Mouse (Mus musculus) layer of hippocampus, adult 8-10 months (tissue): ENCODE data around the gene Kcna7. TPM values are rescaled to one million over a fixed set of nuclear protein-coding genes. Genes with fewer than 3 reads are reported as not detected.
A peak's percentile ranks its signal among the peaks of the same experiment; 100 is the strongest.
"Not testable (repeated sequence)": the region's sequence is repeated elsewhere in the genome, so short reads cannot be mapped to it uniquely, and the experiment has no call there.

ENCODE experiments used
- DNase-seq, 2 experiments: peaks; one replicate each; pipeline ENCODE4 v3.0.0; 2022; ENCODE audit warnings: low spot score in 2 of 2
- total RNA-seq, 4 experiments: library from RNA; stranded (reverse); gene quantifications; 2 replicates each; pipeline ENCODE4 v1.2.4; 2022

Kcna7 gene
- total RNA-seq, 4 experiments from 2014 or later: 0.14 TPM; not detected in 3

DNA sequence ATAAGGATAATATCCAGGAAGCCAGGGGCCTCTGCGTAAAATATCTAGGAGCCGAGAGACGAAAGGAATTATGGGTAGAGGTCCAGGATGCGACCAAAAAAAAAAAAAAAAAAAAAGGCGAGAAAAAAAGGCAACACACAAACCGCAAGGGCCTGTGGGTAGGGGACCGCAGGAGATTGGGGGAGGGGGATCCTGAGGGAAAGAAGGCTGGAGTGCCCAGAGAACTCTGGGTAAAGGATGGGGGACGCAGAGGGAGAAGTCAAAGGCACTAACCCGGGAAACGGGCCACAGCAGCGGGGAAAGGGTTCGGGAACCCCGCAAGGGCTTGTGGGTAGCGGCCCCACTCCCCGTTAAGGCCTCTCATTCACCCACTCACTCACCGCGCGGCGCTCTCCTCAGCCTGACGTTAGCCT lies 10.3 kb upstream of the Kcna7 start:
- DNase-seq: no peak

DNA sequence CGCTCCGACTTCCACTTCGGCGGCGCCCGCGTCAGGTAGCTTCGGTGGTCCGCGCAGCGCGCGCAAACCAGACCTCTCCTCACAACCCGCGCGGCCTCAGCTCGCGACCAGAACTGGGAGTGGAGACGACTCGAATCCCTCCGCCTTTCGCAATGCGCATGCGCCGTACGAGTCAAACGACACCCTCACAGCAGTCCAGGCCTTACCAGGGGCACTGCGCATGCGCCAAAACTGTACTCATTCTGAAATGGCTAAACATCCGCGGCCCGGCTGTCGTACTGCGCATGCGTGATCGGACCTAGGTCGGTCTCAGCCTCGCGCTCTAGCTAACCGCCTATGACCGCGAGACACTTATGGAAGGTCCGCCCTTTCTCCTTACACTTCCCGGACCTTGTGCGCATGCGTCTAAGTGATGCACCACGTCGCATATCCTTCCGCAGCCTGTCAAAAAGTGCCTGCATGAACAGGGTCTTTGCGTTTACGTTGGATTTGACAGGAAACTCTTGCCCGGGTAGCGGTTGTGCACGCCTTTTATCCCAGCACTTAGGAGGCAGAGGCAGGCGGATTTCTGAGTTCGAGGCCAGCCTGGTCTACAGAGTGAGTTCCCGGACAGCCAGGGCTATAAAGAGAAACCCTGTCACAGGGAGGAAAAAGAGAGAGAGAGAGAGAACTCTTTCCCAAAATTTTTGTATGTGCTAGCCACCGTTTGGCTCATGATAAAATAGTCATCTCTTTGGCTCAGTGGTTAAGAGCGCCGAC lies 9.7 kb upstream of the Kcna7 start, which contains the start of gene Snrnp70:
TSS of gene Snrnp70 (minus strand) at position 165 of the 759 bp plus-strand sequence.
- DNase-seq: peak; percentile 100

DNA sequence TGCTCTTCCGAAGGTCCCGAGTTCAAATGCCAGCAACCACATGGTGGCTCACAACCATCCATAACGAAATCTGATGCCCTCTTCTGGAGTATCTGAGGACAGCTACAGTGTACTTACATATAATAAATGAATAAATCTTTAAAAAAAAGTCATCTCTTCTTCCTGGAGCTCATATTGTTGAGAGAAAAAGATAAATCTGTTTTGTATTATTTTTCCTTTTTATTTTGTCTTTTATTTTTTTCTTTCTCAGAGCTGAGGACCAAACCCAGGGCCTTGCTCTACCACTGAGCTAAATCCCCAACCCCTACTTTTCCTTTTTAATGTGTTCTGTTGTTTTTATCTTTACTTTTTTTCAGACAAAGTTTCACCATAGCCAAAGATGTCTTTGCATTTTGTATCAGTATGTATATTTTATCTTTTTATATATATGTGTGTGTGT lies 9.1 kb upstream of the Kcna7 start:
- not testable (repeated sequence) for DNase-seq

DNA sequence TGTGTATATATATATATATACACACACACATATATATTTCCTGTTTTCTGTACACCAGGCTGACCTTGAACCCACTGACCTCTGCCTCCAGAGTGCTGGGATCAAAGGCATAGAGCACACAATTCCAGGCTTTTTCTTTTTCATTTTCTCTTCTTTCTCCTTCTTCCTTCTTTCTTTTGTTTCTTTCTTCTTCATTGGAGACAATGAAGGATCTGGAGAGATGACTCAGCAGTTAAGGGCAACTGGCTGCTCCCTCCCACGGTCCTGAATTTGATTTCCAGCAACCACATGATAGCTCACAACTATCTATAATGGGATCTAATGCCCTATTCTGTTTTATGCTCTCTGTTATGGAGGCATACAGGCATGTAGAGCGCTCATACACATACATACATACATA lies 8.7 kb upstream of the Kcna7 start:
- DNase-seq: no peak

DNA sequence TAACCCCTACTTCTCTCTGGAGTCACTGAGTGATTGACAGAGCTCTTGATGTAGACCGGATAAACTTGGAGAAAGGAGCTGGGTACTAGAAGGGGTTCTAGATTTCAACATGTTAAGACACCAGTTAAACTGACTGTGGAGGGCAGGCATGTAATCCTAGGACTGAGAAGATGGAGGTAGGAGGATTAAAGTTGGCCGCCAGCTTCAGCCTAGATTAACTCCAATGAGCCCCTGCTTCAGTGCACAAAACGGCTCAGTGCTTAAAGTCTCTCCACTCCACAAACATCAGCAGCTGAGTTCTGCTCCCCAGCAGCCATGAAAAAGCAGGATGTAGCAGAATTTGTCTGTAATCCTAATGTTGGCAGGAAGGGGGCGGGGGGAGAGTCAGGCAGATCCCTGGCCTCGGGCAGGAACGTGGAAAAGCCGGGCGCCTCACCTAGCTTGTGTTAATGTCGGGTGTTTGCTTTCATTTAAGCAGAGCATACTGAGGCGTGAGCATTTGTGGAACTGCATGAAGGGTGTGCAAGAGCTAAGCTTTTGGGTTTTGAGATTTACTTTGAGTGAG lies 3.9 kb upstream of the Kcna7 start:
- no peak for DNase-seq

DNA sequence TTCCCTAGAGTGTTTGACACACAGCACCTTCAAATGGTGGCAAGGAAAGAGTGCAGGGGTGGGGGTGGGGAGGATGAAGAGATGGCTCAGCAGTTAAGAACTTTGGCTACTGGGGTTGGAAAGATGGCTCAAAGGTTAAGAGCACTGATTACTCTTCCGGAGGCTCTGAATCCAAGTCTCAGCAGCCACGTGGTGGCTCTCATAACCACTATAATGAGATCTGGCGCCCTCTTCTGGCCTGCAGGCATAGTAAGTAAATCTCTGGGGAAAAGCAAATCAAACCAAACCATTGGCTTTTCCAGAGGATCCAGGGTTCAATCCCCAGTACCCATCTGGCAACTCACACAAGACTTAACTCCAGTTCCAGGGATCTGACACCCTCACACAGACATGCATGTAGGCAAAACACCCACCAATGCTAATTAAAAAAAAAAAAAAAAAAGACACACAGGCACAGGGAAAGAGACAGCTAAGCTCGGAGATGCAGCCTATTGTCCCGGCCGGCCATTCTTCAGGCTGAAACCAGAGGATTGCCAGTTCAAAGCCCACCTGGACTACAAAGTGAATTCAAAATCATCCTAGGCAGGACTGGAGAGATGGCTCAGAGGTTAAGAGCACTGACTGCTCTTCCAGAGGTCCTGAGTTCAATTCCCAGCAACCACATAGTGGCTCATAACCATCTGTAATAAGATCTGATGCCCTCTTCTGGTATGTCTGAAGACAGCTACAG lies 1.8 kb upstream of the Kcna7 start:
- peak in 1 of 2 experiments; percentile 33 for DNase-seq

DNA sequence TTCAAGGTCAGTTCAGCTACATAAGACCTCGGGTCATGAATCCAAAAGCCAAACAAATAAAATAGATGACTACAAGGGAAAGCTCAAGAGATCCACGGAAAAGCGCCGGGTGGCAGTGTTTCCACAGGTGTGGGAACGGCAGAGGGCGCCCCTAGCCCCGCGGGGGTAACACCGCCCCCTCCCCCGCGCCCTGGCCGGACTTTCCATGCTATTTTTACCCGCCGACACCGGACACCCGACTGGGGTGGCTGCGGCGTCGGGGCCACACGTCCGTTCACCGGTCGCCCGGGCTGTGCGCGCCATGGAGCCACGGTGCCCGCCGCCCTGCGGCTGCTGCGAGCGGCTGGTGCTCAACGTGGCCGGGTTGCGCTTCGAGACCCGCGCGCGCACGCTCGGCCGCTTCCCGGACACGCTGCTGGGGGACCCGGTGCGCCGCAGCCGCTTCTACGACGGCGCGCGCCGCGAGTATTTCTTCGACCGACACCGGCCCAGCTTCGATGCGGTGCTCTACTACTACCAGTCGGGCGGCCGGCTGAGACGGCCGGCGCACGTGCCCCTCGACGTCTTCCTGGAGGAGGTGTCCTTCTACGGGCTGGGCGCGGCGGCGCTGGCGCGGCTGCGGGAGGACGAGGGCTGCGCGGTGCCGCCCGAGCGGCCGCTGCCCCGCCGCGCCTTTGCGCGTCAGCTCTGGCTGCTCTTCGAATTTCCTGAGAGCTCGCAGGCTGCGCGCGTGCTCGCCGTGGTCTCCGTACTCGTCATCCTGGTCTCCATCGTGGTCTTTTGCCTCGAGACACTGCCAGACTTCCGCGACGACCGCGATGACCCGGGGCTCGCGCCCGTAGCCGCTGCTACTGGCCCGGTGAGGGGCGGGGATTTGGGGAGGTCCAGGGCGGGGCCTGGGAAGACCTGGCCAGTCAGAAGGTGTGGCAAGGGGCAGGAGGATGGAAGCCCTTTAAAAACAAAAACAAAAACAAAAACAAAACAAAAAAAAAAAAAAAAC lies 1.0 kb downstream of the Kcna7 start:
- DNase-seq: no peak

DNA sequence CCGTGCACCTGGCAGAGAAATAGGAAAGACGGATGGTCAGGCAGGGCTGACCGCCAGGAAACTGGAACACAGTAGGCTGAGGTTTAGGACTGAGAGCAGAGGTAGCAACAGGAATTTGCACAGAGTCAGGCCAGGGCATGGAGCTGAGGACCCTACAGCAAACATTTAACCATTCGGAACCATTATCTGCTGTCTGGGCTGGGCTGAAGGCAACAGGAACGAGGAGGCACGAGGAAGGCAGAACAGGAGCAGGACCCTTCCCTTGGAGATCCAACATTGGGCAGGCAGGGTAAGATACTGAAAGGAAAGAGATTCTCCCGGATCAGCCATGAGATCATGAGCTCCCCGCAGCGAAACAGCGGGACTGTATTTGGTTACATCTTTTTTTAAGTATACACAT lies 2.4 kb downstream of the Kcna7 start:
- DNase-seq: no peak

DNA sequence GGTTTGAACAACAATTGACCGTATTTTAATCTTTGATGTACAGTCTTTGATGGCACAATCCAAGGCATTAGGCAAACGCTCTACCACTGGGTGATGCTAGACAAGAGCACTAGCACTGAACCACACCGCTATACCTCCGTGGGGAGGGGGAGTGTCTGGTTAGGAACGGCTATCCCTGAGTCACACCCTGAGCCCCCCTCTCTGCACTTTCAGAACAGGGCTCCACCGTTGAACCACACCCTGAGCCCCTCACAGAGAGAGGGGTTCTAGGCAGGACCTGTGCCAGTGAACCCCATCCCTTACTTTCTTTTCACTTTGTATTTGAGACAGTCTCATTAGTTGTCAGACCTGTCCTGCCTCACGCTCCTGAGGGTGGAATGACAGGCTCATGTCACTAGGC lies 2.9 kb downstream of the Kcna7 start:
- DNase-seq: no peak

DNA sequence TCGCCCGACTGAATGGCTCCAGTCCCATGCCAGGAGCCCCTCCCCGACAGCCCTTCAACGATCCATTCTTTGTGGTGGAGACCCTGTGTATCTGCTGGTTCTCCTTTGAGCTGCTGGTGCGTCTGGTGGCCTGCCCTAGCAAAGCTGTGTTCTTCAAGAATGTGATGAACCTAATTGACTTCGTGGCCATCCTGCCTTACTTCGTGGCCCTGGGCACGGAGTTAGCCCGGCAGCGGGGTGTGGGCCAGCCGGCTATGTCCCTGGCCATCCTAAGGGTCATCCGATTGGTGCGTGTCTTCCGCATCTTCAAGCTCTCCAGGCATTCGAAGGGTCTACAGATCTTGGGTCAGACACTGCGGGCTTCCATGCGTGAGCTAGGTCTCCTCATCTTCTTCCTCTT lies 3.5 kb downstream of the Kcna7 start:
- no peak for DNase-seq

DNA sequence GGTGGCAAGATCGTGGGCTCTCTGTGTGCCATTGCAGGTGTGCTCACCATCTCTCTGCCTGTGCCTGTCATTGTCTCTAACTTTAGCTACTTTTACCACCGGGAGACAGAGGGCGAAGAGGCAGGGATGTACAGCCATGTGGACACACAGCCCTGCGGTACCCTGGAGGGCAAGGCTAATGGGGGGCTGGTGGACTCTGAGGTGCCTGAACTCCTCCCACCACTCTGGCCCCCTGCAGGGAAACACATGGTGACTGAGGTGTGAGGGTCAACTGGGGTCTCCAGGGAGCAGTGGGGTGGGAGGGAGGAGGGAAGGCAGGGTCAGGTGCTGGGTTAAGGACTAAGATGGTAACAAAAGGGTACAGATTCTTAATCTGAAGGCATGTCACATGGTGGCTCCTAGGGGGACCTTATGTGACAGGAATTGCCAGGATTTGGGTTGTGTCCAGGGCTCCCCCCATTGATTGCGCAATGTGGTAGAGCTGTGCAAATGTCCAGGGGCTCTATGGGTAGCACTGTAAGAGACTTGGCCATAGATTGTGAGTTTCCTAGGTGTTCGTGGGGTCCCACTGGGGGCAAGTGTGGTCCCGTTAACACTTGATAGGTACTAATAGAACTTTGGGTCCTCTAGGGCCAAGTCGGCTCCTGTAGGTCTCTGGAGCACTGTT lies 4.2 kb downstream of the Kcna7 start:
- DNase-seq: no peak

DNA sequence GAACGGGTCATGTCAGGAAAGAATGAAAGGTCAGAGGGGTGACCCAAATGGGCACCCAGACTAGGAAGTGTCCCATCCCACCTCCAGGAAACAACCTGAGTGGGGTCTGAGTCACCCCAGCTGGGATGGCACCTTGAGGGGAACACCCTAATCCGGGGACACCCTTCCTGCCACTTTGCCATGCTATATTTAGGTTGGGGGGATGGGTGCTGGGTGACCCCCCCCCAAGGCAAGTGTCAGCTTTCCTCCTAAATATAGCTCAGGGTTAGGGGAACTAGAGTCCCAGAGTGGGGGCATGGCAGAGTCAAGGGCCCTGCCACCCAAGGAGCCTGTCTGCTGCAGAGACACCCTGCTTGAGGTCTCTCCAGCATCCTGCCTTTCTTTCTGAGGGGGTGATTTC lies 7.0 kb downstream of the Kcna7 start:
- DNase-seq: no peak

DNA sequence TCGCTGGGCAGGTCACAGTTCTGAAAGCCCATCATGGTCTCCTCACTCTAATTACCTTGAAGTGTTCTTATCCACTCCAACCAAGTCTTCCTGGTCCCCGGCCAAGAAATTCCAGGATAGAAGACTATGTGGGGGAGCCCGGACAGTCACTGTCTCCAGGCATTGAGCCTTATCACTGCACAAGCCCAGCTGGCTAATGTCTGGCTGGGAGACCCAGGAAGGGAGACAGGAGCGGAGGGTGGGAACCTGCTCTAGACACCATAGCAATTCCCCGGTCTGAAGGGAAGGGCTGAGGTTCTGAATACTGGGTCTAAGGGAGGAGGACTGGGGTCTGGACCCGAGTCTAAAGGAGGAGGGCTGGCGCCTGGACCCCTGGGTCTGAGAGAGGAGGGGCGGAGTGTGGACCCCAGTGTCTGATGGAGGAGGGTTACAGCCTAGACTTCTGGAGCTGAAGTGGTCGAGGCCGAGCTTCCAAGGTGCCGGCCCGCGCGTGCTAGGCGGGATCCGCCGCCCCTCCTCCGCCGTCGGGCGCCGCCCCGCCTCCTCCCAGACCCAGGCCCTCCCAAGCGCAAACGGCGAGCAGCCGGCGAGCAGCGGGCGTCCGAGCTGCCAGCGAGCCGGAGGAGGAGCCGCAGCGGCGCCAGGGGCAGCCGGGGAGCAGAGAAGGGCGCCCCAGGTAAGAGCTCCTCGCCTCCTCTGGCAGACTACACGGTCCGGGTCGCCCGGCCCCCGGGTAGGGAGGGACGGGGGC lies 7.8 kb downstream of the Kcna7 start, which contains the start of gene Ntf5:
TSS of gene Ntf5 (plus strand) at position 583 of the 751 bp plus-strand sequence.
- no peak for DNase-seq

DNA sequence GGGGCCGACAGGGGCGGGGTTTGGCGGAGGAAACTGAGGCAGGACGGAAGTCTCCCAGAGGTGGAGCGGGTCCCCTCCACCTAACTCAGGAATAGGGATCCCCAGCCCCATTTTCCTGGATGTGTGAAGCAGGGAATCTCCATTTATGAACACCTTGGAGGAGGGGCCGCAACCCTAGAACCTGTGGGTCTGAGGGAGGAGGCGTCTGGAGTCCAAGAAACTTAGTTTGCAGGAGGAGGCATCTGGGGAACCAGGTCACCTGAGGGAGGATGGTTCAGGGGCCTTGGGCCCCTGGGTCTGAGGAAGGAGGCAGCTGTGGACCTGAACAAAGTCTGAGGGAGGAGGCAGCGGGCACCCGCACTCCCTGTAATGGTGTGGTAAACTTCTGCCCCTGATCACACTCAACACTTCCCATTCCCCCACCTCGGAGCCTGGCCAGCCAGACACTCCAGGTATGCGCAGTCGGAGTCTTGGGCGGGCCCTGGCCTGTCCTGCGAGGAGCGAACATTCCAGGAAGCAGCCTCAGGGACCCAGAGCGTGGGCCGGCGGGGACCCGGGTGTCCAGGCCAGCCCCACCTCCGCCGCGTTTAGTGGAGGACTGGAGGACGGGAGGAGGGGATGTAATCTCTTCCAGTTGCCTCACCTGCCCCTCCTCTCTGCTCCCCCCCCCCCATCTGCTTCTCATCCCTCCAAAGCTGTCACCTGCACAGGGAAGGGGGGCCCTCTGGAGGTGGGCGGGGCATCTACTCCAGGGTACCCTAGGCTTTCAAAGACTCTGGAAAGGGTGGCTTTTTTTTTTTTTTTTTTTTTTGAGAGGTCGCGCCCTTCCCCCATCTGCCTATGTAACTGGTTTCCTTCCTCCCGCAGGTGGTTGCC lies 8.6 kb downstream of the Kcna7 start:
- no peak for DNase-seq

DNA sequence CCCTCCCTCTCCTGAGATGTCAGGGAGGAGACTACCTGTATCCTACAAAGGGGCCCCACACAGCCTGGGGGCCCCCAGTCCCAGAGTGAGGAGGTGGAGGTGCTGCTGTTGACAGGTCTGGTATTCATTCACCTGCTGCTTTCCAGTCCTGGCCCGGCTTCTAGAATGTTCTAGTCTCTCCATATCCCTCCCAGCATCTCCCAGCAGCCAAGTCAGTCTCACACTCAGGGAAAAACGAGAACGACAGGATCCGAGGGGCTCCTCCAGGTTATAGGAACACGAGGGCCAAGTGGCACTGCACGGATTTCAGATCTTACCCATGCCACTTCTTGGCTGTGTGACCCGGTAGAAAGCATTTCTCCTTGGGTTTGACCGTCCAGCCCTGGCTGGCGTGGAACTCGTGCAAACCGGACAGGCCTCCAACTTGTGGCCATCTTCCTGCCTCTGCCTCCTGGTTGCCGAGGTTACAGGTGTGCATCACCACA lies 9.3 kb downstream of the Kcna7 start:
- no peak for DNase-seq

DNA sequence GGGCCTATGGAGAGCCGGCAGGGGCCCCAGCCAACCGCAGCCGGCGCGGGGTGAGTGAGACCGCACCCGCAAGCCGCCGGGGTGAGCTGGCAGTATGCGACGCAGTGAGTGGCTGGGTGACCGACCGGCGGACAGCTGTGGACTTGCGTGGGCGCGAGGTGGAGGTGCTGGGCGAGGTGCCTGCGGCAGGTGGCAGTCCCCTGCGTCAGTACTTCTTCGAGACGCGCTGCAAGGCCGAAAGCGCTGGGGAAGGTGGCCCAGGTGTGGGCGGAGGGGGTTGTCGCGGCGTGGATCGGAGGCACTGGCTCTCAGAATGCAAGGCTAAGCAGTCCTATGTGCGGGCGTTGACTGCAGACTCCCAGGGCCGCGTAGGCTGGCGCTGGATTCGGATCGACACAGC lies 10.2 kb downstream of the Kcna7 start:
- no peak for DNase-seq

DNA sequence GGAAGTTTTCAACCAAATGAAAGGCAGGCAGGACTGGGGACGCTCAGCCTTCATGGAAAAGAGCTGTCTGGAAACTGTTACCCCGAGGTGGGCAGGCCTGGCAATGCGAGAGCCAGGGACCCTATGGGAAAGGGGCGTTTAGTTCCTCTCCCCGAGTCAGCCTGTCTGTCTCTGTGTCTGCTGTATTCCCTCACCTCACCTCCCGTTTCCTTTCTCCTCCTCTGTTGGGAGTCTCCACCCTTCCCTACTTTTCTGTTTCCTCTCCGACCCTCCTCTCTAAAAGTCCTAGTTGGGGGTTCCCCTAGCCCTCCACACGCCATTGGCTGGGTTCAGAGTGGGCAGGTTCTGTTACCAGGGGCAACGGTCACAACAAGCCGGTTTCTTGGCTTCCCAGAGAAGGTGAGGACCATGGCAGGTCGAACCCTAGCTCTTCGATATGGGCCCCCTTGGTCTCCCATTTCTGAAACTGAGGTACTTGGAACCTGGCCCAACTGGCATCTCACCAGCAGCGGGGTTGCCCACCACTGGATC lies 12.6 kb downstream of the Kcna7 start:
- no peak for DNase-seq

DNA sequence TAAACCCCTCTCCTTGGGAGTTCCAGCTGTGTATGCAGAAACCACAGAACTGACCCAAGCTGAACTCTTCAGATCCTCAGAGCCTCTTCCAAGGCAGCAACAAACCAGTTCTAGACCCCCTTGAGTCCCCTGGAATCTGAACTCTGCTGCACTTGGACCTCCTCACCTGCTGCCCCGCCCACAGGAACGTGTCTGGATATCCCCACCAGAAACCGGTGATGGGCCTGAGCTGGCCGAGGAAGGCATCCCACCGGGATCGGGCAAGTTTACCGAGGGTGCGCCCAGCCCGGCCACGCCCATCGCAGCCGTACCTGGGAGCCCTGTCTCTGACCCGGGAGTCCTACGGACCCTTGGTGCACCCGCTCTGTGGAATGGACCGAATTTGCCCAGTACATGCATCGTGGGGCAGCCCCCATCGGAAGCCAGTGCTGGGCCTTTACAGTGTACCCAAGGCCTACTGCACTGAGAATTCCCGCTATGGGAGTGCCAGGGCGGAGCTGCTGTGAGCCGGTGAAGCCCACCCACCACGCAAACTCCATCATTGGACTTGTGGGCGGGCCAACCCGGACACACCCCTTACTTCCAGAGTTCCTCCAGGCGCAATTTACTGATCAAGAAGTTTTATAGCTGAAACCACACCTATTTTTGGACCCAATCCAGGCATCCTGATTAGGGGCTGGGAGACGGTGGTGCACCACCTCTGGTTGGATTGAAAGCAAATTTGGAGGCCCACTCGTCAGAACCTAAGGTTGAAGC lies 14.6 kb downstream of the Kcna7 start:
- no peak for DNase-seq
